Mouse (Mus musculus) embryonic facial prominence, embryonic 14.5 days (tissue): ENCODE results near the gene Ulk4. TPM values are rescaled to one million over a fixed set of nuclear protein-coding genes. Genes with fewer than 3 reads are reported as not detected.
A peak's percentile ranks its signal among the peaks of the same experiment; 100 is the strongest.

ENCODE experiments used
- ATAC-seq: fragments of 200-750 bp; cut with Nextera tagmentation; 2 replicates; pipeline ENCODE4 v1.8.0; 2017; ENCODE audit warnings: low read depth, moderate number of reproducible peaks, moderate TSS enrichment
- DNase-seq: peaks from one replicate; pipeline ENCODE4 v3.0.0-alpha.2; 2015; ENCODE audit warnings: low spot score
- H3K27ac ChIP-seq: fragments of 300-500 bp; sonication (generic); replicated peaks from 2 replicates; pipeline ENCODE4 v1.5.1; 2014; ENCODE audit warnings: low read depth, mild to moderate bottlenecking, low read length, moderate library complexity
- H3K27me3 ChIP-seq: fragments of 300-500 bp; sonication (generic); replicated peaks from 2 replicates; pipeline ENCODE4 v1.6.1; 2014; ENCODE audit warnings: low read length; ENCODE audit not compliant: control insufficient read depth, insufficient read depth
- H3K36me3 ChIP-seq: fragments of 300-500 bp; sonication (generic); 2 replicates; pipeline ENCODE4 v1.6.1; 2014; ENCODE audit warnings: low read length, mixed read lengths; ENCODE audit not compliant: control insufficient read depth, insufficient read depth
- H3K4me1 ChIP-seq: fragments of 300-500 bp; sonication (generic); 2 replicates; pipeline ENCODE4 v1.6.1; 2014; ENCODE audit warnings: antibody characterized with exemption, low read length; ENCODE audit not compliant: control insufficient read depth, insufficient read depth
- H3K4me2 ChIP-seq: fragments of 300-500 bp; sonication (generic); 2 replicates; pipeline ENCODE4 v1.6.1; 2014; ENCODE audit warnings: low read depth, mild to moderate bottlenecking, low read length, moderate library complexity, mixed read lengths
- H3K4me3 ChIP-seq: fragments of 300-500 bp; sonication (generic); 2 replicates; pipeline ENCODE4 v1.5.1; 2014; ENCODE audit warnings: low read depth, mild to moderate bottlenecking, low read length
- H3K9ac ChIP-seq: fragments of 300-500 bp; sonication (generic); 2 replicates; pipeline ENCODE4 v1.6.1; 2014; ENCODE audit warnings: low read depth, mild to moderate bottlenecking, low read length, moderate library complexity, mixed read lengths
- H3K9me3 ChIP-seq: fragments of 300-500 bp; sonication (generic); 2 replicates; pipeline ENCODE4 v1.6.1; 2016; ENCODE audit warnings: low read length; ENCODE audit not compliant: control insufficient read depth
- WGBS: fragments of 180-500 bp; shearing (Covaris S2); extraction: QIAGEN DNeasy Blood & Tissue Kit; methylation state at CpG from one replicate; pipeline ENCODE4 v1.1.7; 2014; 5-methylcytosine and 5-hydroxymethylcytosine counted together
- polyA plus RNA-seq: library from polyadenylated mRNA; unstranded; fragments of >200 nt; fragmentation: Nextera tagmentation; extraction: Ambion mirVana; gene quantifications from 2 replicates; pipeline ENCODE4 v1.2.1, GENCODE M21; 2014

Ulk4 gene
- polyA plus RNA-seq, 1 experiment from 2014 or later = 136 TPM

DNA sequence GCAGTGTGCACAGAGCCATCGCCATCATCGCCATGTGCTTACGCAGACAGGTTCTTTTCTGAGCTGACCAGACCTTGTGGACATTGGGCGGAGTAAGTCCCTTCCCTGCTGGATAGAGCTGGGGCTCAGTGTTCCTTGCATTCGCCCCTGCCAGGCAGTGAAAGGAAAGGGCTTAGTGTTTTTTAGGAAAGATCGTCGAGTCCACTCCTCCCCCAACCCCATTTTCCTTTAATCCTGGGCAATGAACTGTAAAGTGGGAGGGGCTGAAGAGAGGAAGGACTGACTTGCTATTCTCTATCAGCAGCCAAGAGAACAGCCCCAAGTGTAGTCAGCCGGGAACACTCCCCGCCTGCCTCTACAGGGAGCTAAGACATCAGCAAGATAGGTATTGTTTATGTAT lies 26.8 kb upstream of the Ulk4 start:
- H3K4me3 ChIP-seq = no peak overlapping the region
- WGBS = 49% methylated on average over 9 of the region's 9 CpGs
- H3K27ac ChIP-seq = no peak overlapping the region
- H3K9ac ChIP-seq = no peak overlapping the region
- peaks cover 11% of the 10 kb centered on the region for H3K4me1 ChIP-seq
- DNase-seq (no peak), ATAC-seq (no peak)
- H3K27me3 ChIP-seq = no peaks in the 10 kb centered on the region
- H3K4me2 ChIP-seq = no peak overlapping the region
- no peaks in the 10 kb centered on the region for H3K9me3 ChIP-seq
- no peaks in the 10 kb centered on the region for H3K36me3 ChIP-seq

DNA sequence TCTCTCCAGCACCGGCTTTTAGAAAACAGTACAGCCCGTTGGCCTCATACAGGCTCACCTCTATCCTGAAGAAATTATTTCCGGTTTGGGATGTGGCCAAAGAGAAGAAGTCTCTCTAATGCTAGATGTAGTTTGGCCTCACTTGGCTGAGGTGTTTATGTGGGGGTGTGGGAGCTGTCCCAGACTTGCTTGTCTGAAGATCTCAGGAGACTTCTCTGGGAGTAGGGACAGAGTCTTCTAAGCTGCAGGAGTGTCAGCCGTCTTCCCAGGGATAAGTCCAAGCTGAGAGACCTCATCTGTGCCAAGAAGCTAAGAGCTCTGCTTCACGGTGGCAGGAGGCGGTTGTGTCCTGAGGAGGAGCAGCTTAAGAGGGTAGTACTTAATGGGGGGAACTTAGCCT lies 26.1 kb upstream of the Ulk4 start:
- Histone ChIP-seq H3K9me3 (no peaks in the 10 kb centered on the region), H3K4me2 (no peak overlapping the region), H3K27me3 (no peaks in the 10 kb centered on the region), H3K9ac (no peak overlapping the region), H3K27ac (no peak overlapping the region), H3K4me3 (no peak overlapping the region), H3K36me3 (no peaks in the 10 kb centered on the region), H3K4me1 (peaks cover 18% of the 10 kb centered on the region)
- ATAC-seq = no peak
- 65% methylated on average over 6 of the region's 6 CpGs for WGBS
- DNase-seq = no peak

DNA sequence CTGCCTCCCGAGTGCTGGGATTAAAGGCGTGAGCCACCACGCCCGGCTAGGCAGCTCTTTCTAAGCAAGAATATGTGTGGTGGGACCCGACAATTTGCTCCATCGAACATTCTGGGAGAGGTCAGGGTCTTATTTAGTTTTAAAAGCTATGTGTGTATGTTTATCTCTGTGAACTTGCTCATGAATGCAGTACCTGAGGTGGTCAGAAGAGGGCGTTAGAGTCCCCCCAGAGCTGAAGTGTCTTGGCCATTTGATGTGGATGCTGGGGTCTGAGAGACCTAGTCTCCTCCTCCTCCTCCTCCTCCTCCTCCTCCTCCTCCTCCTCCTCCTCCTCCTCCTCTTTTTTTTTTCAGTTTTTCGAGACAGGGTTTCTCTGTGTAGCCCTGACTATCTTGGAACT lies 25.5 kb upstream of the Ulk4 start:
- no peak overlapping the region for H3K4me2 ChIP-seq
- H3K4me3 ChIP-seq = no peak overlapping the region
- H3K4me1 ChIP-seq = peaks cover 18% of the 10 kb centered on the region
- H3K9ac ChIP-seq = no peak overlapping the region
- ATAC-seq = no peak
- DNase-seq = no peak
- H3K36me3 ChIP-seq = no peaks in the 10 kb centered on the region
- no peaks in the 10 kb centered on the region for H3K9me3 ChIP-seq
- WGBS = 89% methylated on average over 7 of the region's 8 CpGs
- no peaks in the 10 kb centered on the region for H3K27me3 ChIP-seq
- no peak overlapping the region for H3K27ac ChIP-seq

DNA sequence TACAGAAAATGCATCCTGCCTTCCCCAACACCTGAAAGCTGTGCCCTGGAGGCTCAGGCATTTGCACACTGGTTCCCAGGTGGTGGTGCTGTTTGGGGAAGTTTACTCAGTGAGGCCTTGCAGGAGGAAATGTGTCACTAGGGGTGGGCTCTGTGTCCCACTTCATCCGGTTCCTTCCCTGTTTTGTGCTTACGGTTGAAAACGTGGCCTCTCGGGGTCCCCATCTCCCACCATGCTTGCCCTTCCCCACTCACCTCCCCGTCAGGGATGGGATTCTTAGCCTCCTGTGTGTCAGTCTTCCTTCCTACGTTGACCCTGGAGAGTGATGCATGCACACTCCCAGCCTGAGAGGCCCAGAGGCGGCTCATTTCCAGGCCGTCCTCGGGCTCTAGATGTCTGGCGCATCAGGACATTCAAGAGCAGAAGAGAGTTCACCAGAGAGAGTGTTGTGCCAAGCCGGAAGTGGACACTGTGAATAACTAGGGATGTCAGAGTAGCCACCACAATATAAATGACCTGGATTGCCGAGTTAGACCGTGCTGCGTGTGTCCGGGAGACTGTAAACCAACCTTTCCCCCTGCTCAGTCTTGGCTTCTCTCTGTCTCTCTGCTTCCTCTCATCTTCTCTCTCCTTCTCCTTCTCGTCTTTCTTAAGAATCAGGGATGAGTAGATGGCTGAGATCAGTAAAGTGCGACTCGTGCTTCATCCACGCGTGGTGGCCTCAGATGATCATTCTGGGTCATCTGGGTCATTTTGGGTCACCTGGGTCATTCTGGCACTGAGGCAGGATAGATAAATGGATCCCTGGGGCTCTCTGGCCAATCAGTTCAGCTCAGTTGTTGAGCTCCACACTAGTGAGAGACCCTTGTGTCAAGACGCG lies 24.3 kb upstream of the Ulk4 start:
- no peak for DNase-seq
- H3K4me2 ChIP-seq = no peak overlapping the region
- H3K9me3 ChIP-seq = no peaks in the 10 kb centered on the region
- H3K4me3 ChIP-seq = no peak overlapping the region
- H3K27ac ChIP-seq = no peak overlapping the region
- H3K9ac ChIP-seq = no peak overlapping the region
- no peaks in the 10 kb centered on the region for H3K36me3 ChIP-seq
- no peaks in the 10 kb centered on the region for H3K27me3 ChIP-seq
- ATAC-seq = no peak
- H3K4me1 ChIP-seq = peaks cover 18% of the 10 kb centered on the region
- WGBS = 73% methylated on average over 22 of the region's 22 CpGs

DNA sequence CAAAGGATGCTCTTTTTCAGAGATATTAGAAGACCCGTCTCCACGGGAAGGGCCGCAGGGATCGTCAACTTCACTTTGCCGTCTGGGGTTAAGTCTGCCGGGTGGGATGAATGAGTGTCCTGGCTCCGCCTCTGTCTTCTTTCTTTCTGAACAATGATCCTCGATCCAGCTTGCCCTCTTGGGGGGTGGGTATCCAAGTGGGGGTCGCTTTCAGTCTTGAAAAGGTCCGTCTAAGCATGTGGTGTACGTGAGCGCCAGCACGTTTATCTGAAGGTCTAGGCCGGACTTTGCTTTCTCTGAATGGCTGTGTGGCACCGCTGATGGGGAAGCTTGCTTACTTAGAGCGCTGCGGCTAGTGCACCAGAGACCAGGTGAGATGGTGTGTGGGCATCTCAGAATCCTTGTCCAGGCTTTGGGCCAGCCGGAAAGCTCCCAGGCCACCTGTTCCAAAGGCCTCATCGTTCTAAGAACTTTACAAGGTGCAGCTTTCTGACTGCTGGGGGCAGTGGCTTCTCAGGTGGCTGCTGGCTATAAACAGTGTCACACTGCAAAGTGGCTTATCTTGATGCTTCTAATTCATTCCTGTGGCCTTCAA lies 23.1 kb upstream of the Ulk4 start:
- Histone ChIP-seq H3K4me2 (peak overlapping the region; percentile 97; the same call in 1 of the 2 replicates), H3K27me3 (no peaks in the 10 kb centered on the region), H3K9ac (no peak overlapping the region), H3K4me1 (peaks cover 18% of the 10 kb centered on the region), H3K9me3 (no peaks in the 10 kb centered on the region), H3K36me3 (no peaks in the 10 kb centered on the region), H3K27ac (no peak overlapping the region), H3K4me3 (no peak overlapping the region)
- no peak for ATAC-seq
- no peak for DNase-seq
- 64% methylated on average over 19 of the region's 19 CpGs for WGBS

DNA sequence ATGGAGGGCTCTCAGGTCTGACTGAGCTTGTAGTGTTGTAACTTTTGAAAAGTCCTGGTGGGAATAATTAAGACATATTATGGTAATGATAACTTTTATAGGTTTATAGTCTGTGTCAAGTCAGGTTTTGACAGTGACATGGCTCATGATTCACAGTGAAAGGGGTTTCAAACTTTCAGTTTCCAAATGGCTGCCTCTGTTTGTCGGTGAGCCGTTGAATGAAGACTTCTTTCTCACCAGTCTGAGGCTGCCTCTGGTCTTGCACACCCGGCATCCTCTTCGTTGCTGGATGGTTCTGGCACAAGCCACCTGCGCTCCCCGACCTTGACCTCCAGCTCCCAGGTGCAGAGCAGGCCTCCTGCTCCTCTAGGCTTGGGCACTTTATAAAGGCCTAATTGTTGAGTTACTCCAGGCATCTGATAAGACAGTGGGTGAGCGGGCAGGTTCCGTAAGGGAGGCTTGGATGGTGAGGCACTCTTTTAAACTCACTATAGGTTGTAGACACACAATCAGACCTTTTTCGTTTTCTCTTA lies 22.3 kb upstream of the Ulk4 start:
- Histone ChIP-seq H3K4me2 (peak overlapping the region; percentile 97), H3K4me1 (peaks cover 18% of the 10 kb centered on the region), H3K9ac (no peak overlapping the region; the same call in 1 of the 2 replicates), H3K27ac (no peak overlapping the region), H3K36me3 (no peaks in the 10 kb centered on the region), H3K9me3 (no peaks in the 10 kb centered on the region), H3K27me3 (no peaks in the 10 kb centered on the region), H3K4me3 (no peak overlapping the region)
- ATAC-seq (no peak), DNase-seq (no peak)
- 76% methylated on average over 9 of the region's 9 CpGs for WGBS

DNA sequence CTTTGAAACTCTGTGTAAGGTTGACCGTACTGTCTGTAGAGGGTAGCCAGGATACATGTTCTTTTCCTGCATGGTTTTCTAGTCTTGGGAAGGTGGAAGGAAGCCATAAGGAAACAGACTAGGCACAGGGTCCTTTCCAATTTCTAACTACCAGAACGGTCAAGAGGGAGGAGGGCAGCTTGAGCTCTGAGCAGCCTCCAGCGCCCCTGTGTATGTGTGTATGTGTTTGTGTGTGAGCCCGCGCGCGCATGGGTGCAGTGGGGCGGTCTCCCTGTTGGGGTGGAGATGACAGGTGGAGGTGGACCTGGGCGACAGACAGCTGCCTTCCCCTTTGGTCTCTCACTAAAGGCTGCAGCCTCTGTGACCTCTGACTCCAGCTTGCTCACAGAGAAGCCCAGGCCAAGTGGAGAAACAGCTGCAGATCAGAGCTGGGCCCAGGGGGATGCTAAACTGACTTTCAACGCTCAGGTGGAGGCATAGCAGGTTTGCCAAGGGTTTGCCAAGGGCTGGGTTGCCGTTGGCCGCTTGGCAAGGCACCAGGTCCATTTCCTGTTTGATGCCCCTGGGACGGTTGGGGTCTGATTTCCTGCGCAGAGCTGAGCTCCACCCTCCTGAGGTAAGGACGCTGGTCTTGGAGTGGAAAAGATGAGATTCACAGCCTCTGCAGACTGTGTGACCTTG lies 21.6 kb upstream of the Ulk4 start:
- WGBS = 37% methylated on average over 13 of the region's 15 CpGs
- H3K4me1 ChIP-seq = peaks cover 18% of the 10 kb centered on the region
- no peak for ATAC-seq
- H3K4me3 ChIP-seq = peak overlapping the region; percentile 89
- H3K27me3 ChIP-seq = no peaks in the 10 kb centered on the region
- no peak for DNase-seq
- H3K36me3 ChIP-seq = no peaks in the 10 kb centered on the region
- H3K27ac ChIP-seq = peak overlapping the region; percentile 33; the same call in 1 of the 2 replicates
- no peaks in the 10 kb centered on the region for H3K9me3 ChIP-seq
- H3K9ac ChIP-seq = peak overlapping the region; percentile 95
- H3K4me2 ChIP-seq = peak overlapping the region; percentile 97

DNA sequence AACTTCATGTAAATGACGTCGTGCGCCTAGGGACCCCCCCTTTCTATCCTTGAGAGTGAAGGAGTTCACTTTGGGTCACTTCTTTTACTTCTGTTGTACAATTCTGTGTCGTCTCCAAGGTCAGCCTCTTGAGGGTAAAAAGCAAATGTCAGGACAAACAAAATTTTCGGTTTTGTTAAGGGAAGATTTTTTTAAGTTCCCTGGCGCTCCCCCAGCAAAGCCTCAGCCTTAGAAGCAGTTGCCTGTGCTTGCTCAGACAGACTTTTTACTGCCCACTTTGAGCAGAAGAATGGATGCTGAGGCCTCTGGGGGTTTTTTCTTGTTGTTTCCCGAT lies 21.0 kb upstream of the Ulk4 start:
- no peak for DNase-seq
- 1% methylated on average over 7 of the region's 7 CpGs for WGBS

More for the DNA sequence above, 21.0 kb upstream of the Ulk4 start:
- ATAC-seq = no peak
- peak overlapping the region; percentile 97 for H3K4me2 ChIP-seq
- H3K36me3 ChIP-seq = no peaks in the 10 kb centered on the region
- peak overlapping the region; percentile 95 for H3K9ac ChIP-seq
- H3K4me1 ChIP-seq = peaks cover 18% of the 10 kb centered on the region
- H3K4me3 ChIP-seq = peak overlapping the region; percentile 89
- H3K27me3 ChIP-seq = no peaks in the 10 kb centered on the region
- H3K9me3 ChIP-seq = no peaks in the 10 kb centered on the region
- H3K27ac ChIP-seq = peak overlapping the region; percentile 68
